Mouse (Mus musculus) mature B cell (primary cell): ENCODE measurements around the gene Tmppe.
"Not testable (repeated sequence)": the region's sequence is repeated elsewhere in the genome, so short reads cannot be mapped to it uniquely, and the experiment has no call there.

Experiments used
- in situ Hi-C: fragments of 300-500 bp; cut with MboI; formaldehyde crosslinking; loops from 2 replicates; pipeline ENCODE4 v1.14.3; 2019

Gene Tmppe

GRCm38 (mm10) chr9:114400949-114401684, at the start of gene Tmppe, which contains the start of gene Glb1:
Tmppe (plus strand) TSS chr9:114401105.
Glb1 (plus strand) TSS chr9:114401076.
- in situ Hi-C loops, result no loop called here

DNA sequence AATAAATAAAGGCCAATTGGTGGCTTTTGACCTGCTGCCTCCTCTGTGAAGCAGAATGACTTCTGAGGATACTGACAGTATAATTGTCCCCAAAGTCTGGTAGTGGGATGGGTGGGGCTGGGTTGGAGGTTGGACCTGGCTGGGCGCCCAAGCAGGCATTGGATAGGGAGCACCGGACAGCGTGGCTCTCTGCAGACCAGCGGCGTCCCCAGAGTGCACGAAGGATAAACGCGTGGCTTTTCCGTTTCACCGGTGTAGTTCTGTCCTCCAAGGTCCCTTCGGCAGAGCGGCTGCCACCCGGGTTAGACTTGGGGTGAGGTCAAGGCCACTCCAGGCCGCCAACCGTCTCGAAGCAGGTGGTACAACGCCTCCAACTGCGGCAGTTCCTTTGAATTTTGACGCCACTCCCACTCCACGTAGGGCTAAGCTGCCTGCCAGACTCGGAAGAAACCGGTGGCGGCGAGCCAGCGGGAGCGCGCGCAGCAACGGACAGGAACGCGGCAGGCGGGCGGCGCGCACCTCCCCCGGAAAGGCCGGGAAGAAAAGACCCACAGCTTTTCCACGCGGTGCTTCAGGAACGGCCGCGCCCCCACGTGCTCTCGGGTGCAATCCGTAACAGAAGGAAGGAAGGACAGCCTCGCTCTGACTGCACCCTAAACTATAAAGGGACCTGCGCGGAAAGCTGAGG, 33.0 kb upstream of the Tmppe start:
- in situ Hi-C loops, result no loop called here

- in situ Hi-C loops, result no loop called here
These were observed 32.4 kb upstream of the Tmppe start for GRCm38 (mm10) chr9:114368471-114368858.

DNA sequence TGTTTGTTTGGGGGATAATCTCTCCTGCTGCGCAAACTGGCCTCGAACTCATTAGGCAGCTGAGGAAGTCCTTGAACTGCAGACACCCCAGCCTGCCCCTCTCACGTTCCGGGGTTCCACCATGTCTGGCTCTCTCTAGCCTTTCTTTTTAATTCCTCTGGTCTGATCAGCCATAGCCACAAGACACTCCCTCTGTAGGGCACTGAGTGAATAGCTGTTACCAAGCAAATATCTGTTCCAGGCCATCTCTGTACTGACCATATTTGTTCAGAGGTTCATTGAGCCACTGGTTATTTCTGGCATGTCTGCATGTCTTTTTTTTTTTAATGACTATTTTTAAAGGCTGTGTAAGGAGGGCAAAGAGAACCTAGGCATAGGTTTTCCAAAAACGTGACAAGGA, 31.5 kb upstream of the Tmppe start:
- in situ Hi-C loops, result not testable (repeated sequence)

DNA sequence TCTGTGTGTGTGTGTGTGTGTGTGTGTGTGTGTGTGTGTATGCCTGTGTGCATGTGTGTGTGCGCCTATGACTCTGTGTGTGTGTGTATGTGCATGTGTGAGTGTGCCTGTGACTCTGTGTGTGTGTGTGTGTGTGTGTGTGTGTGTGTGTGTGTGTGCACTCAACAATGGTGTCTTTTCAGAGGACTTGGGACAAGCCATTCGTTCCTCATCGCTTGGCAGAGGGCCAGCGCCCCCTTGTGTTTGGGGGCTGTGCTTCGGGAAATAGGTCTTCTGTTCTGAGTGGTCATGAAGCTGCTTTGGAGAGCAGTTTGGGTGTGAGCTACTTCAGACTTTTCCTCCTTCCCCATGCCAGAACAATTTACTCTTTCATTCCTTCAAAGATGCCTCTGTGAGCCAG, 29.2 kb upstream of the Tmppe start:
- in situ Hi-C loops, result not testable (repeated sequence)

- in situ Hi-C loops, result no loop called here
These were observed 25.5 kb upstream of the Tmppe start for GRCm38 (mm10) chr9:114375276-114375962.

GRCm38 (mm10) chr9:114377168-114377567, 23.7 kb upstream of the Tmppe start:
- in situ Hi-C loops, result no loop called here

DNA sequence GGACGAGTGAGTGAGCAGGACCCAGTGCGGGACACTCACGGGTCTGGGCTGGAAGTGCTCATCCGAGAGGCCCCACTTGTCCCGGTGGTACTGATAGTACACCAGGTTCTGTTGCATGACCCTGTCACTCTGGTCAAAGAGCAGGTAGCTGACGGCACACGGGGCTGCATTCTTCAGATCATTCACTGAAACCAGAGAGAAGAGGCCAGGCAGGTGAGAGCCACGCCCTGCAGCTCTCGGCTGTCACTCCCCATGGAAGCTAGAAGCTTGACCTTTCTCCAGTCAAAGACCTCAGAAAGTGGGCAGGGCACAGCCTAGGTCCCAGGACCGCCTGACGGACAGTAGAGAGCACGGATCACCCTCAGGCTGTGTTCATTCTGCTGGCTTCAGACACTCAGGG, 21.0 kb upstream of the Tmppe start:
- in situ Hi-C loops, result no loop called here

DNA sequence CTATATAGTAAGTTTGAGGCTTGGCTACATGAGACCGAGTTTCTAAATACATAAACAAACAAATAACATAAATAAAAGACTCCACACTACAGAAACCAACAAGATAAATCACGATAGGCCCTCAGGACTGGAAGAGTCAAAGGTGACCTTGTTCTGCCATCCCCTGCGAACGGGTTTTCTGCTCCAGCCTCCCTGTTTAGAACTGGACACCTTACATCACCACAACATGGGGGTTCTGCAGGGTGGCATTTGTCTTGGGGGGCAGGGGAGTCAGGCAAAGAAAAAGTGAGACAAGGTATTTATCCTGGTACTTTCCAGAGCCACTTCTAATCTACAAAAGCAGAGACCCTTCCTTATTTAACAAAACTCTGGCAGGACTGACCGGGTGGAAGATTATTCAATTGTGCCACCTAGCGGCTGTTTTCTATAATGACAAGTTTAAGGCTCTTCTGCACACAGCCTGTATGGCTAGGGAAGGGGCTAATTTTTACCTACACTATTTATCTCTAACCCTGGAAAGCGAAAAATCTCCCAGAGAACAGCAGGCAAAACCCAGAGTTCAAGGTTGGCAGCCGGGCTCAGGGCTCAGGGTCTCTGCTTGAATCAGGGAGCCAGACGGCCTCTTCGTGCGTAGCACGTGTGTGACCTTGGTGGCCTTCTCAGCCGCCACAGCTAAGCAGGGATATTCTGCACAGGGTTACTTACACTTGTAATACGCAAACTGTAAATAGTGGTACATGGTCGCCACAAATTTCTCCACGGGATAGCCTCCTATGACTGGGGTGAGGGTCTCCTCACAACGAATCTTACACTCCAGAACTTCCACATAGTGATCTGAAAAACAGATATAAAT, 19.8 kb upstream of the Tmppe start:
- in situ Hi-C loops, result no loop called here

DNA sequence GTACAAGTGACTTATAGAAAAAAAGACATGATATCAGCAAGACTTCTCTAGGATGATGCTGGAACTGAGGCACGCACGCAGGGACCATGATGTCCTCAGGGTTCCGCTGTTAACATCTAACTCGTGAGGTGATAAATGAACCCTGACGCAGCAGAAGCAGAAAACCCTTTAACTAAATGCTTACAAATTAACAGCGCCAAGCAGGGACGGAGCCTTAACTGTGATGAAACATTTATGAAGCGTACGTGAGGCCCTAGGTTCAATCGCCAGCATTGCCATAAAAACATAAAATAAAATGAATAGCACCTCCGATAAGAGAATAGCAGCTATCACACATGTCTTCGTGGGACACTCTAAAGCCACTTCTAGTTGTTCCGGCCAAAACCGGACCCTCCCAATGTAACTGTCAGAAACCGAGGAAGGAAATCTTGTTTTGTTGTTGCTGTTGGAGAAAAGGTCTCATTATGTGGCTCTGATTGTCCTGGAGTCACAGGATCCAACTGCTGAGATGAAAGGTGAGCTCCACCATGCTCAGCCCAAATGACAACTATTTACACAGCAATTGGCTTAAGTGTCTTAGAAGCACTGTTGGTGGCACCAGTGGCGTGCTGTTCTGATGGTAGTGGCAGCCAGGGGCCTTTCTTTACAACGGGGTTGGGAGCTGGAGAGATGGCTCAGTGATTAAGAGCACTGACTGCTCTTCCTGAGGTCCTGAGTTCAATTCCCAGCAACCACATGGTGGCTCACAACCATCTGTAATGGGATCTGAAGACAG, 17.8 kb upstream of the Tmppe start:
- in situ Hi-C loops, result no loop called here

- in situ Hi-C loops, result no loop called here
These were observed 16.2 kb upstream of the Tmppe start for GRCm38 (mm10) chr9:114384691-114385090.

DNA sequence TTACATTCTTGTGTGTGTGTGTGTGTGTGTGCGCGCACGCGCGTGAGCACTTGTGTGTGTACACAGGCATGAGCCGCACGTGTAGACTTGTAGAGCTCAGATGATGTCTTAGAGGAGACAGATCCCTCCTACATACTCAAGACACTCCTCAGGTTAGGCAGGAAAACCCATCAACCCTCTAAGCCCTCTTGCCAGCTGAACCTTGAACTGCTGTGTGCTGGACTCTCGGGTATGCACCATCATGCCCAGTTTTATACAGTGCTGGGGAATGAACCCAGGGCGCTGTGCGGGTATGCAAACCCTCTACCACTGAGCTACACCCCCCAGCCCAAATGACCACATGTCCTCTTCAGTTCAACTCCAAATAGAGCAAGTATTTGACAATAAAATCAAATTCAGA, 15.7 kb upstream of the Tmppe start:
- in situ Hi-C loops, result no loop called here

GRCm38 (mm10) chr9:114387086-114387485, 13.8 kb upstream of the Tmppe start:
- in situ Hi-C loops, result no loop called here

DNA sequence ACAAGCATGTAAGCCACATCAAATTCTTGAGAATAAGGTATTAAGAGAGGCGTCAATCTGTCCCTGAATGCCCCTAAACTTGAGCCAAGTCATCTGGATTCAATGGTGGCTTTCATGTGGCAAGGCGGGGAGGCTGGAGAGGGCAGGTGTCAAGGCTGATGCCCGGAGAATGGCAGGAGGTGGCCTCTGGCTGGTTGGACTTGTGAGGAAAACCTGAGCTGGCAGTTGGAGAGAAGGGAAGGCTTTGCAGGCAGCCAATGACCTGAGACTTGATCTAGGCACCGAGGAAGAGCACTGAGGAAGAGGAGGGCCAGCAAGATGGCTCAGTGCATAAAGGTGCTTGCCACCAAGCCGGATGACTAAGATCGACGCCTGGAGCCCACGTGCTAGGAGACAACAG, 12.6 kb upstream of the Tmppe start:
- in situ Hi-C loops, result no loop called here

- in situ Hi-C loops, result no loop called here
These were observed 12.1 kb upstream of the Tmppe start for GRCm38 (mm10) chr9:114388701-114389370.

DNA sequence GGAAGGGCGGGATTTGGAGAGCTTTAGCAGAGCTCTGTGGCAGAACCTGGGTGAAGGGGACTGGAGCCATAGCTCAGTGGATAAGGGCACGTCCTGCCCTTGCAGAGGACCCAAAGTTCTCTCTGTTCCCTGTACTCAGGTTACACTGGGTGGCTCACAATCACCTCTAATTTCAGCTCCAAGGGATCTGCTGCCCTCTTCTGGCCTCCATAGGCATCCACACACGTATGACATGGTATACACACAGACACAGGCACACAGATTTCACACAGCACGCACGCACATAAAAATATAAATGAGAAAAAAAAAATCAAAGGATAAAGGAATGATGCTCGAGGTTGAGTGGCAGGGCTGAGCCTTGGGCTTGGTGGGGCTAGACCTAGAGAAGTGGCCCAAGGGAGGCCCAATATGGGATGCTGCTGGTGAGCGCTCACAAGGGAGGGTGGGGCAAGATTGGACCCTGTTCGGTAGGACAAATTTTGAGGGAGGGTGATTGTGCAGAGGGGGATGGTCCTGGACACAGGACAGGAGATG, 11.5 kb upstream of the Tmppe start:
- in situ Hi-C loops, result no loop called here

- in situ Hi-C loops, result no loop called here
These were observed 10.8 kb upstream of the Tmppe start, which contains the start of gene Crtap for GRCm38 (mm10) chr9:114389905-114390748. Crtap (minus strand) TSS chr9:114390675.

DNA sequence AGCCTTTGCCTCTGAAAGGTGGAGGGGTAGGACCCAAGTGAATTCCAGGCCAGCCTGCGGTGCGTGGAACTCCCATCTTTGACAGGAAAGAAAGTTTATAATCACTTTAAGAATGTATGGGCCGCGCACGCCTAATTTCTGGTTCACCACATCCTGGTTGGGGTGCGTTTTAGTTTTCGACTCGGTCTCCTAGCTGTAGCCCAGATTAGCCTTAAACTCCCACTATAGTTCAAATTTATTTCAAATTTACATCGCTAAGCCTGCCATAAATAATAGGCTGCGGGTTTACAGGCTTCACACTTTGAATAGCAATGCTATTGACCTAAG, 10.2 kb upstream of the Tmppe start:
- in situ Hi-C loops, result no loop called here

DNA sequence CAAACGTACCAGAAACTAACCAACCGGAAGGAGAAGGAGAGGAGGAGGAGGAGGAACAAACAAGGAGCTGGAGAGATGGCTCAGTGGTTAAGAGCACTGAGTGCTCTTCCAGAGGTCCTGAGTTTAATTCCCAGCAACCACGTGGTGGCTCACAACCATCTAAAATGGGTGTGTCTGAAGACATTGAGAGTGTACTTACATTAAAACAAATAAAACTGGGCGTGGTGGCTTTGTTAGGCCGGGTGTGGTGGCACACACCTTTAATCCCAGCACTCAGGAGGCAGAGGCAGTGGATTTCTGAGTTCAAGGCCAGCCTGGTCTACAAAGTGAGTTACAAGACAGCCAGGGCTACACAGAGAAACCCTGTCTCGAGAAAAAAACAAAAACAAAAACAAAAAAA, 6.8 kb upstream of the Tmppe start:
- in situ Hi-C loops, result not testable (repeated sequence)

- in situ Hi-C loops, result no loop called here
These were observed 6.2 kb upstream of the Tmppe start for GRCm38 (mm10) chr9:114394677-114395076.
